Mouse (Mus musculus) left cerebral cortex, postnatal 4 days (tissue): ENCODE results near the gene Pdss2. TPM values are rescaled to one million over a fixed set of nuclear protein-coding genes. Genes with fewer than 3 reads are reported as not detected.
"Not testable (repeated sequence)": the region's sequence is repeated elsewhere in the genome, so short reads cannot be mapped to it uniquely, and the experiment has no call there.

ENCODE experiments used
- DNase-seq: peaks from one replicate; pipeline ENCODE4 v3.0.0-alpha.2; 2022
- intact Hi-C: fragments of 180-260 bp; cut with DNase I; formaldehyde crosslinking; loops from one replicate; pipeline ENCODE4 v1.15.1; 2025
- total RNA-seq, 2 experiments: library from RNA; stranded (reverse); gene quantifications; 2 replicates each; pipeline ENCODE4 v1.2.3; 2021

The Pdss2 gene
- total RNA-seq, 2 experiments from 2014 or later = 19.5 to 21.5 TPM

GRCm38 (mm10) chr10:43235758-43236669 is 14.7 kb downstream of the Pdss2 start:
- intact Hi-C loops = no loop called here
- DNase-seq = no peak

- intact Hi-C loops = no loop called here
- DNase-seq = no peak
These were observed 20.9 kb downstream of the Pdss2 start for GRCm38 (mm10) chr10:43242215-43242614.

- DNase-seq = no peak
- intact Hi-C loops = no loop called here
These were observed 23.0 kb downstream of the Pdss2 start for GRCm38 (mm10) chr10:43244262-43244806.

GRCm38 (mm10) chr10:43245461-43246200 is 24.3 kb downstream of the Pdss2 start:
- no peak for DNase-seq
- intact Hi-C loops = no loop called here

- DNase-seq = peak; percentile 54
These were observed 26.7 kb downstream of the Pdss2 start for GRCm38 (mm10) chr10:43247994-43248393.

GRCm38 (mm10) chr10:43252324-43252723 is 31.0 kb downstream of the Pdss2 start:
- DNase-seq = no peak
- intact Hi-C loops = no loop called here

More at GRCm38 (mm10) chr10:43247994-43248393, 26.7 kb downstream of the Pdss2 start:
- intact Hi-C loops = no loop called here

GRCm38 (mm10) chr10:43256965-43257364 is 35.7 kb downstream of the Pdss2 start:
- intact Hi-C loops, DNase-seq: not testable (repeated sequence)

- intact Hi-C loops, DNase-seq: not testable (repeated sequence)
These were observed 36.2 kb downstream of the Pdss2 start for GRCm38 (mm10) chr10:43257500-43257899.

GRCm38 (mm10) chr10:43271318-43271717 is 50.0 kb downstream of the Pdss2 start:
- intact Hi-C loops = no loop called here
- DNase-seq = no peak

GRCm38 (mm10) chr10:43272381-43272780 is 51.1 kb downstream of the Pdss2 start:
- no peak for DNase-seq
- intact Hi-C loops = no loop called here

- DNase-seq = no peak
- intact Hi-C loops = no loop called here
These were observed 51.8 kb downstream of the Pdss2 start for GRCm38 (mm10) chr10:43273057-43273456.

GRCm38 (mm10) chr10:43275446-43275845 is 54.2 kb downstream of the Pdss2 start:
- intact Hi-C loops = no loop called here
- no peak for DNase-seq

- intact Hi-C loops = no loop called here
- DNase-seq = no peak
These were observed 54.9 kb downstream of the Pdss2 start for GRCm38 (mm10) chr10:43276116-43276659.

- no peak for DNase-seq
- intact Hi-C loops = no loop called here
These were observed 56.2 kb downstream of the Pdss2 start for GRCm38 (mm10) chr10:43277266-43278145.

- intact Hi-C loops = no loop called here
- no peak for DNase-seq
These were observed 58.5 kb downstream of the Pdss2 start for GRCm38 (mm10) chr10:43279637-43280288.

GRCm38 (mm10) chr10:43285541-43285940 is 64.3 kb downstream of the Pdss2 start:
- intact Hi-C loops = no loop called here
- no peak for DNase-seq

GRCm38 (mm10) chr10:43290638-43291230 is 69.4 kb downstream of the Pdss2 start:
- intact Hi-C loops = no loop called here
- DNase-seq = no peak

- DNase-seq = no peak
- intact Hi-C loops = no loop called here
These were observed 70.0 kb downstream of the Pdss2 start for GRCm38 (mm10) chr10:43291333-43291736.

- DNase-seq = no peak
- intact Hi-C loops = no loop called here
These were observed 71.2 kb downstream of the Pdss2 start for GRCm38 (mm10) chr10:43292454-43292853.
